Mouse (Mus musculus) testis, adult 2 months (tissue): ENCODE measurements around the gene Plekho1.
"Not testable (repeated sequence)": the region's sequence is repeated elsewhere in the genome, so short reads cannot be mapped to it uniquely, and the experiment has no call there.

Experiments
- CTCF ChIP-seq: fragments of 200-500 bp; IDR thresholded peaks from 2 replicates; pipeline ENCODE4 v1.5.1; 2012; ENCODE audit warnings: low read depth, mild to moderate bottlenecking, inconsistent platforms, low read length, moderate library complexity; ENCODE audit not compliant: control insufficient read depth, insufficient read depth, insufficient replicate concordance
- POLR2A ChIP-seq: fragments of 200-500 bp; IDR thresholded peaks from 2 replicates; pipeline ENCODE4 v1.6.1; 2012; ENCODE audit warnings: low read depth, mild to moderate bottlenecking, inconsistent platforms, low read length, moderate library complexity; ENCODE audit not compliant: control insufficient read depth

- not testable (repeated sequence) for TF ChIP-seq CTCF, POLR2A
Measured at GRCm38 (mm10) chr3:95954648-95955173, 41.1 kb downstream of the Plekho1 start.
